Mouse (Mus musculus) heart, postnatal 0 days (tissue): ENCODE data around the gene Pou2f3. TPM values are rescaled to one million over a fixed set of nuclear protein-coding genes. Genes with fewer than 3 reads are reported as not detected.
A peak's percentile ranks its signal among the peaks of the same experiment; 100 is the strongest.

ENCODE experiments used
- ATAC-seq: fragments of 200-750 bp; cut with Nextera tagmentation; 2 replicates; pipeline ENCODE4 v1.8.0; 2017; ENCODE audit warnings: low read depth, moderate number of reproducible peaks, moderate library complexity; ENCODE audit not compliant: insufficient read depth
- DNase-seq: peaks from one replicate; pipeline ENCODE4 v3.0.0-alpha.2; 2016; ENCODE audit warnings: low spot score
- H3K27ac ChIP-seq: fragments of 300-500 bp; sonication (generic); 2 replicates; pipeline ENCODE4 v1.5.1; 2014; ENCODE audit warnings: low read depth, mild to moderate bottlenecking
- H3K27me3 ChIP-seq: fragments of 300-500 bp; sonication (generic); 2 replicates; pipeline ENCODE4 v1.6.1; 2014; ENCODE audit warnings: low read length, mixed read lengths; ENCODE audit not compliant: control insufficient read depth, insufficient read depth
- H3K36me3 ChIP-seq: fragments of 300-500 bp; sonication (generic); replicated peaks from 2 replicates; pipeline ENCODE4 v1.6.1; 2014; ENCODE audit warnings: low read length, mixed read lengths; ENCODE audit not compliant: control insufficient read depth, insufficient read depth
- H3K4me1 ChIP-seq: fragments of 300-500 bp; sonication (generic); 2 replicates; pipeline ENCODE4 v1.6.1; 2014; ENCODE audit warnings: antibody characterized with exemption; ENCODE audit not compliant: control insufficient read depth, insufficient read depth
- H3K4me2 ChIP-seq: fragments of 300-500 bp; sonication (generic); 2 replicates; pipeline ENCODE4 v1.6.1; 2014; ENCODE audit warnings: low read depth, mild to moderate bottlenecking, low read length, moderate library complexity
- H3K4me3 ChIP-seq: fragments of 300-500 bp; sonication (generic); 2 replicates; pipeline ENCODE4 v1.5.1; 2014; ENCODE audit warnings: low read depth, low read length
- H3K9ac ChIP-seq: fragments of 300-500 bp; sonication (generic); replicated peaks from 2 replicates; pipeline ENCODE4 v1.6.1; 2014; ENCODE audit warnings: low read depth, low read length, mixed read lengths
- H3K9me3 ChIP-seq: fragments of 300-500 bp; sonication (generic); replicated peaks from 2 replicates; pipeline ENCODE4 v1.6.1; 2016; ENCODE audit warnings: low read length; ENCODE audit not compliant: control insufficient read depth
- CTCF ChIP-seq: IDR thresholded peaks from 2 replicates; pipeline ENCODE4 v1.5.1; 2016; ENCODE audit warnings: antibody characterized with exemption, control low read depth, low read depth
- EP300 ChIP-seq: IDR thresholded peaks from 2 replicates; pipeline ENCODE4 v1.6.1; 2016; ENCODE audit warnings: antibody characterized with exemption, low read depth
- WGBS: fragments of 180-500 bp; shearing (Covaris S2); extraction: QIAGEN DNeasy Blood & Tissue Kit; methylation state at CpG from one replicate; pipeline ENCODE4 v1.1.7; 2014; 5-methylcytosine and 5-hydroxymethylcytosine counted together
- polyA plus RNA-seq: library from polyadenylated mRNA; unstranded; fragments of >200 nt; fragmentation: Nextera tagmentation; extraction: Ambion mirVana; gene quantifications from 2 replicates; pipeline ENCODE4 v1.2.1, GENCODE M21; 2015
- total RNA-seq: library from RNA; depleted of rRNA; stranded (reverse); fragments of >200 nt; gene quantifications from 2 replicates; pipeline ENCODE4 v1.2.3, GENCODE M21; 2014; ENCODE audit warnings: low replicate concordance

Gene Pou2f3
- total and polyA plus RNA-seq, 2 experiments from 2014 or later, result 0.08 TPM; not detected in 1

DNA sequence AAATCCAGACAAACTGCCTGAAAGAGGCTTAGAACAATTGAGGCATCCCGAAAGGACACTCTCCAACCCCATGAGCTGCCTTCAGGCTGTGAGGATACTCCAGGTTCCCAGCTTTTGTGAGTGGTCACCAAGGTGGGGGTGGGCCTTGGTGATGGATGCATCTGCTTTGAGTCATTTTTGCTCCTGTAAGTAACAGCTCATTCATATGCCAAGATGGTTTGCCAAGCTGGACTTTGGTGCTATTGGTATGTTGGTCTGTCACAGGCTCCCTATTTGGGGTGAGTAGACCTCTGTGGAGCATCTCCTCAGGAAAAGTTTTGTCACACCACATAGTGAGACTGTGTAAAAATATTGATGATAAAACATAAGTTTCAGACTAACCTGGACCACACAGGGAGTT, 25.9 kb upstream of the Pou2f3 start:
- no peak for DNase-seq
- no peaks in the 10 kb centered on the region for H3K36me3 ChIP-seq
- H3K4me3 ChIP-seq, result no peak overlapping the region
- 80% methylated on average over 1 of the region's 1 CpGs for WGBS
- no peak for TF ChIP-seq CTCF
- no peak for TF ChIP-seq EP300
- no peak overlapping the region for H3K27ac ChIP-seq
- no peak overlapping the region for H3K4me2 ChIP-seq
- no peaks in the 10 kb centered on the region for H3K9me3 ChIP-seq
- H3K27me3 ChIP-seq, result no peaks in the 10 kb centered on the region
- ATAC-seq, result no peak
- no peak overlapping the region for H3K9ac ChIP-seq
- H3K4me1 ChIP-seq, result peaks cover 33% of the 10 kb centered on the region

GRCm38 (mm10) chr9:43235336-43235735, 25.2 kb upstream of the Pou2f3 start:
- Histone ChIP-seq H3K27ac (no peak overlapping the region), H3K36me3 (no peaks in the 10 kb centered on the region), H3K27me3 (no peaks in the 10 kb centered on the region), H3K4me1 (peaks cover 30% of the 10 kb centered on the region), H3K4me2 (no peak overlapping the region), H3K9ac (no peak overlapping the region), H3K4me3 (no peak overlapping the region), H3K9me3 (no peaks in the 10 kb centered on the region)
- no peak for DNase-seq
- ATAC-seq, result no peak
- TF ChIP-seq CTCF (no peak), EP300 (no peak)
- 70% methylated on average over 6 of the region's 6 CpGs for WGBS

DNA sequence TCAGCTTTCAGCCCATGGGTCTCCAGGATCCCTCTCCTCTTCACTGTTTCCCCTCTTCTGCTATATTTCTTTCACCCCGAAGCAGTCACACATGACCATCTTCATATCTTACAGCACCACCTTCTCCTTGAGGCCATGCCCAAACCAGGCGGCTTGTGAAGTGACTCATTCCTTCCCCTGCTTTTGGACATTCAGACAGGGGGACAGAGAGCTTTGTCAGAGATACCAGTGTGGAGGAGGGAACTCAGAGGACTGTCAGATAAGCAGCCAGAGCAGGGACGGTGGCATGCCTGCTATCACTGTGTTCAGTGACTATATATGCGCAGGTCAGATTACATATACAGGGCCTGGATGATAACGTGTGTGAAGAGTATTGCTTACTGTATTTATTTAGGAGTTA, 24.3 kb upstream of the Pou2f3 start:
- Histone ChIP-seq H3K27me3 (no peaks in the 10 kb centered on the region), H3K27ac (no peak overlapping the region), H3K4me1 (peaks cover 26% of the 10 kb centered on the region), H3K9ac (no peak overlapping the region), H3K9me3 (no peaks in the 10 kb centered on the region), H3K4me2 (no peak overlapping the region), H3K4me3 (no peak overlapping the region), H3K36me3 (no peaks in the 10 kb centered on the region)
- no peak for TF ChIP-seq EP300
- TF ChIP-seq CTCF, result no peak
- ATAC-seq (no peak), DNase-seq (peak; percentile 36)
- WGBS, result 20% methylated on average over 5 of the region's 5 CpGs

- Histone ChIP-seq H3K9ac (no peak overlapping the region), H3K4me2 (no peak overlapping the region), H3K27me3 (no peaks in the 10 kb centered on the region), H3K36me3 (no peaks in the 10 kb centered on the region), H3K4me1 (peaks cover 26% of the 10 kb centered on the region), H3K27ac (no peak overlapping the region), H3K4me3 (no peak overlapping the region), H3K9me3 (no peaks in the 10 kb centered on the region)
- ATAC-seq (no peak), DNase-seq (no peak)
- 100% methylated on average over 1 of the region's 1 CpGs for WGBS
- TF ChIP-seq EP300 (no peak), CTCF (no peak)
These were observed 23.3 kb upstream of the Pou2f3 start for GRCm38 (mm10) chr9:43233515-43233914.

DNA sequence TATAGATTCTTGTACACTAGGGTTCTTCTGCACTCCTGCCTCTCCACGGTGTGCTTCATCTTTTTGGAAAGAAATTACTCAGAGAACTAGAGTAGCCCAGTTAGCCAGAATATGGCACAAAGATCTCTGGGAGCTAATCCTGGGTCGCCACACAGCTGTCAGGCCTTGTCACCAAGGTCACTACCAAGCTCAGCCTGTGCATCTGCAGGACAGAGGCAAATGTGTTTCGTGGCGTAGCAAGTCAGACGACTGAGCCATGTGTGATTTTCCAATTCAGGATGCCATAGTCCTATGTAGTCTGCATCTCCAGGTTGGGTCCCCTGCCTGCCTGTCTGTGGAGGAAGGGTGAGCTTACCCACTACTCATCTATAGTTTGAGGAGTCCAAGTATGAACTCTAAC, 22.9 kb upstream of the Pou2f3 start:
- H3K4me3 ChIP-seq, result no peak overlapping the region
- H3K9me3 ChIP-seq, result no peaks in the 10 kb centered on the region
- DNase-seq (no peak), ATAC-seq (no peak)
- H3K4me1 ChIP-seq, result peaks cover 26% of the 10 kb centered on the region
- no peaks in the 10 kb centered on the region for H3K27me3 ChIP-seq
- H3K36me3 ChIP-seq, result no peaks in the 10 kb centered on the region
- no peak for TF ChIP-seq EP300
- TF ChIP-seq CTCF, result no peak
- no peak overlapping the region for H3K9ac ChIP-seq
- no peak overlapping the region for H3K4me2 ChIP-seq
- H3K27ac ChIP-seq, result no peak overlapping the region
- WGBS, result 64% methylated on average over 5 of the region's 5 CpGs

GRCm38 (mm10) chr9:43232286-43232685, 22.1 kb upstream of the Pou2f3 start:
- TF ChIP-seq EP300, result no peak
- no peak for TF ChIP-seq CTCF
- WGBS, result 44% methylated on average over 5 of the region's 5 CpGs
- Histone ChIP-seq H3K4me2 (no peak overlapping the region), H3K4me1 (peaks cover 26% of the 10 kb centered on the region), H3K36me3 (no peaks in the 10 kb centered on the region), H3K9me3 (no peaks in the 10 kb centered on the region), H3K27me3 (no peaks in the 10 kb centered on the region), H3K4me3 (no peak overlapping the region), H3K9ac (no peak overlapping the region), H3K27ac (0 out of 2 replicates have a peak overlapping the region, but pooled peaks have one; percentile 25)
- no peak for DNase-seq
- ATAC-seq, result no peak
